Mouse (Mus musculus) embryonic facial prominence, embryonic 15.5 days (tissue): Measurements from ENCODE around the gene Ddx17. TPM values are rescaled to one million over a fixed set of nuclear protein-coding genes. Genes with fewer than 3 reads are reported as not detected.

ENCODE experiments used
- ATAC-seq: fragments of 200-750 bp; cut with Nextera tagmentation; 2 replicates; pipeline ENCODE4 v1.8.0; 2017; ENCODE audit warnings: low read depth, moderate TSS enrichment; ENCODE audit not compliant: insufficient number of reproducible peaks, low FRiP score, low TSS enrichment
- H3K27ac ChIP-seq: fragments of 300-500 bp; sonication (generic); replicated peaks from 2 replicates; pipeline ENCODE4 v1.5.1; 2015; ENCODE audit warnings: mild to moderate bottlenecking, inconsistent platforms
- H3K27me3 ChIP-seq: fragments of 300-500 bp; sonication (generic); 2 replicates; pipeline ENCODE4 v1.6.1; 2015; ENCODE audit warnings: inconsistent platforms
- H3K36me3 ChIP-seq: fragments of 300-500 bp; sonication (generic); 2 replicates; pipeline ENCODE4 v1.6.1; 2015; ENCODE audit warnings: mild to moderate bottlenecking, inconsistent platforms
- H3K4me1 ChIP-seq: fragments of 300-500 bp; sonication (generic); 2 replicates; pipeline ENCODE4 v1.6.1; 2015; ENCODE audit warnings: inconsistent platforms
- H3K4me2 ChIP-seq: fragments of 300-500 bp; sonication (generic); replicated peaks from 2 replicates; pipeline ENCODE4 v1.6.1; 2015; ENCODE audit warnings: mild to moderate bottlenecking, inconsistent platforms
- H3K4me3 ChIP-seq: fragments of 300-500 bp; sonication (generic); replicated peaks from 2 replicates; pipeline ENCODE4 v1.5.1; 2015; ENCODE audit warnings: mild to moderate bottlenecking, inconsistent platforms
- H3K9ac ChIP-seq: fragments of 300-500 bp; sonication (generic); 2 replicates; pipeline ENCODE4 v1.6.1; 2015; ENCODE audit warnings: inconsistent platforms
- H3K9me3 ChIP-seq: fragments of 300-500 bp; sonication (generic); replicated peaks from 2 replicates; pipeline ENCODE4 v1.6.1; 2016; ENCODE audit warnings: inconsistent platforms
- WGBS: fragments of 180-500 bp; shearing (Covaris S2); methylation state at CpG from one replicate; pipeline ENCODE4 v1.1.7; 2015; 5-methylcytosine and 5-hydroxymethylcytosine counted together
- microRNA-seq: library from miRNA; unstranded; fragments of <30 nt; microRNA quantifications from one replicate; pipeline ENCODE4, GENCODE M21; 2016; ENCODE audit warnings: borderline number of aligned reads
- polyA plus RNA-seq: library from polyadenylated mRNA; unstranded; fragments of >200 nt; fragmentation: Nextera tagmentation; extraction: Ambion mirVana; gene quantifications from 2 replicates; pipeline ENCODE4 v1.2.1, GENCODE M21; 2015

Ddx17 gene
- polyA plus RNA-seq, 1 experiment from 2014 or later = 48.5 TPM

- Histone ChIP-seq H3K9me3 (no peaks in the 10 kb centered on the region), H3K4me2 (peak within 1 kb of the TSS; percentile 100), H3K9ac (peak within 1 kb of the TSS; percentile 40), H3K36me3 (no peaks in the 10 kb centered on the region), H3K4me1 (peaks cover 23% of the 10 kb centered on the region), H3K27ac (no peak within 1 kb of the TSS), H3K4me3 (peak within 1 kb of the TSS; percentile 52), H3K27me3 (peaks cover 93% of the 10 kb centered on the region)
- 1% methylated on average over 55 of the region's 60 CpGs for WGBS
- 0 out of 2 replicates have a peak, but pooled peaks have one; percentile 6 for ATAC-seq
Observed at GRCm38 (mm10) chr15:79504707-79505452, 41.7 kb downstream of the Ddx17 start, which contains the start of gene Kcnj4. Gene Kcnj4 (minus strand): TSS chr15:79505241.

- WGBS = 74% methylated on average over 5 of the region's 5 CpGs
- Histone ChIP-seq H3K4me3 (no peak overlapping the region), H3K36me3 (no peaks in the 10 kb centered on the region), H3K4me2 (no peak overlapping the region), H3K9ac (no peak overlapping the region), H3K27ac (no peak overlapping the region), H3K4me1 (peaks cover 23% of the 10 kb centered on the region), H3K27me3 (peaks cover 93% of the 10 kb centered on the region), H3K9me3 (no peaks in the 10 kb centered on the region)
- no peak for ATAC-seq
Observed at GRCm38 (mm10) chr15:79503438-79503837, 43.1 kb downstream of the Ddx17 start.

GRCm38 (mm10) chr15:79502891-79503341 is 43.6 kb downstream of the Ddx17 start:
- no peak overlapping the region for H3K27ac ChIP-seq
- H3K4me3 ChIP-seq = no peak overlapping the region
- ATAC-seq = no peak
- H3K4me1 ChIP-seq = peaks cover 23% of the 10 kb centered on the region
- no peaks in the 10 kb centered on the region for H3K9me3 ChIP-seq
- H3K27me3 ChIP-seq = peaks cover 88% of the 10 kb centered on the region
- H3K4me2 ChIP-seq = no peak overlapping the region
- WGBS = 19% methylated on average over 18 of the region's 18 CpGs
- H3K36me3 ChIP-seq = no peaks in the 10 kb centered on the region
- no peak overlapping the region for H3K9ac ChIP-seq

- no peaks in the 10 kb centered on the region for H3K9me3 ChIP-seq
- ATAC-seq = no peak
- H3K36me3 ChIP-seq = no peaks in the 10 kb centered on the region
- 68% methylated on average over 17 of the region's 17 CpGs for WGBS
- H3K4me1 ChIP-seq = peaks cover 8% of the 10 kb centered on the region
- no peak overlapping the region for H3K4me3 ChIP-seq
- H3K27ac ChIP-seq = no peak overlapping the region
- peaks cover 63% of the 10 kb centered on the region for H3K27me3 ChIP-seq
- no peak overlapping the region for H3K9ac ChIP-seq
- no peak overlapping the region for H3K4me2 ChIP-seq
Observed at GRCm38 (mm10) chr15:79500110-79500509, 46.4 kb downstream of the Ddx17 start.

- 48% methylated on average over 18 of the region's 18 CpGs for WGBS
- Histone ChIP-seq H3K27ac (no peak overlapping the region), H3K27me3 (peaks cover 18% of the 10 kb centered on the region), H3K36me3 (no peaks in the 10 kb centered on the region), H3K9me3 (no peaks in the 10 kb centered on the region), H3K4me1 (no peaks in the 10 kb centered on the region), H3K4me3 (no peak overlapping the region), H3K4me2 (no peak overlapping the region), H3K9ac (no peak overlapping the region)
- ATAC-seq = no peak
Observed at GRCm38 (mm10) chr15:79493527-79493926, 53.0 kb downstream of the Ddx17 start.

- Histone ChIP-seq H3K9ac (no peak overlapping the region), H3K36me3 (no peaks in the 10 kb centered on the region), H3K27ac (no peak overlapping the region), H3K4me1 (no peaks in the 10 kb centered on the region), H3K9me3 (no peaks in the 10 kb centered on the region), H3K4me2 (no peak overlapping the region), H3K27me3 (peaks cover 15% of the 10 kb centered on the region), H3K4me3 (no peak overlapping the region)
- no peak for ATAC-seq
- 73% methylated on average over 11 of the region's 11 CpGs for WGBS
Observed at GRCm38 (mm10) chr15:79489463-79489862, 57.1 kb downstream of the Ddx17 start.

GRCm38 (mm10) chr15:79481181-79481688 is 65.3 kb downstream of the Ddx17 start:
- H3K9ac ChIP-seq = no peak overlapping the region
- H3K4me1 ChIP-seq = no peaks in the 10 kb centered on the region
- peaks cover 19% of the 10 kb centered on the region; the same call in 1 of the 2 replicates for H3K27me3 ChIP-seq
- H3K27ac ChIP-seq = no peak overlapping the region
- WGBS = 6% methylated on average over 15 of the region's 15 CpGs
- H3K36me3 ChIP-seq = no peaks in the 10 kb centered on the region
- no peak for ATAC-seq
- H3K9me3 ChIP-seq = no peaks in the 10 kb centered on the region
- H3K4me3 ChIP-seq = no peak overlapping the region
- no peak overlapping the region for H3K4me2 ChIP-seq

Small RNA genes within 50 kb of the gene (microRNA-seq; reads per million reads assigned to microRNA genes)
- gene Gm27903 = not detected

Other genes with a start within 250 kb of the Ddx17 start
- gene Pla2g6, start 218.4 kb downstream of the Ddx17 start, polyA plus RNA-seq = 16.2 and 17.0 TPM in 2 replicates
- gene Maff, start 200.1 kb downstream of the Ddx17 start, polyA plus RNA-seq = 3.5 and 3.7 TPM in 2 replicates
- gene Tmem184b, start 143.2 kb downstream of the Ddx17 start, polyA plus RNA-seq = 87.4 and 92.8 TPM in 2 replicates
- 113 and 117 TPM in 2 replicates for gene Csnk1e, start 91.2 kb downstream of the Ddx17 start, polyA plus RNA-seq
- 0.14 and 0.15 TPM in 2 replicates for gene Kcnj4, start 41.5 kb downstream of the Ddx17 start, polyA plus RNA-seq
- 168 and 178 TPM in 2 replicates for gene Kdelr3, start 30.3 kb downstream of the Ddx17 start, polyA plus RNA-seq
- gene Dmc1, start 58.4 kb upstream of the Ddx17 start, polyA plus RNA-seq = 2.2 and 2.5 TPM in 2 replicates
- 1.8 and 1.9 TPM in 2 replicates for gene Fam227a, start 112.2 kb upstream of the Ddx17 start, polyA plus RNA-seq
- gene Cby1, start 112.5 kb upstream of the Ddx17 start, polyA plus RNA-seq = 67.3 and 78.6 TPM in 2 replicates
- 207 and 210 TPM in 2 replicates for gene Tomm22, start 124.1 kb upstream of the Ddx17 start, polyA plus RNA-seq
- gene Josd1, start 141.2 kb upstream of the Ddx17 start, polyA plus RNA-seq = 27.0 and 28.0 TPM in 2 replicates
- 36.4 and 39.1 TPM in 2 replicates for gene Gtpbp1, start 144.1 kb upstream of the Ddx17 start, polyA plus RNA-seq
- gene Sun2, start 195.8 kb upstream of the Ddx17 start, polyA plus RNA-seq = 6.4 and 7.7 TPM in 2 replicates
- gene Dnal4, start 231.1 kb upstream of the Ddx17 start, polyA plus RNA-seq = 73.3 and 77.6 TPM in 2 replicates